Mouse (Mus musculus): ENCODE measurements around the gene Psma4. TPM values are rescaled to one million over a fixed set of nuclear protein-coding genes. Genes with fewer than 3 reads are reported as not detected.
A peak's percentile ranks its signal among the peaks of the same experiment; 100 is the strongest.

Gene Psma4
- polyA plus RNA-seq, 1 experiment from 2014 or later: 251 TPM

GRCm38 (mm10) chr9:54969972-54970637 is 19.5 kb downstream of the Psma4 start:
- Histone ChIP-seq H3K4me1 (ENCODE audit: control insufficient read depth, insufficient read depth, low read length) (no peaks in the 10 kb centered on the region), H3K4me2 (ENCODE audit: low read length) (no peak overlapping the region), H3K36me3 (ENCODE audit: control insufficient read depth, insufficient read depth, low read length) (no peaks in the 10 kb centered on the region), H3K9me3 (replicated peaks; ENCODE audit: control insufficient read depth, low read length, poor library complexity, severe bottlenecking) (no peaks in the 10 kb centered on the region), H3K9ac (ENCODE audit: low read depth, low read length) (no peak overlapping the region), H3K4me3 (ENCODE audit: low read depth, low read length) (no peak overlapping the region), H3K27me3 (ENCODE audit: control insufficient read depth, insufficient read depth, low read depth, low read length) (no peaks in the 10 kb centered on the region), H3K27ac (ENCODE audit: low read length) (no peak overlapping the region)
- ATAC-seq: no peak
- WGBS: 59% methylated on average over 8 of the region's 8 CpGs

DNA sequence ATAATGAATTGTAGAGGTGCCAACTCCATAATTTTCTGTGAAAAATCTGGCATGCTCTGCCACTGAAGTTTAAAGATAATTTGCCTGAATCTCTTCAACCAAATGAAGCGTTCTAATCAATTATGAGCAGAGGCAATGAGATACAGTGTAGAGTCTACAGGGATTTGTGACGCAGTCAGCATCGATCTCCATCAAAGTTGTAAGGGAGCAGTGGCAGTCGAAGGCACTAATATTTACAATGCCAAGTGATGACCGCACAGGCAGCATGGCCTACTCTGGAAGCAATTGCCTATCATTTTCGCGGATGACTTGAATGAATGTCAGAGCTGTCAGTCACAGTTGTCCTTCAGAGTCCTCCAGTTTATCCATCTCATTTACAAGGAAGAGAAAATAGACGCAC is 30.1 kb downstream of the Psma4 start, which contains the start of gene Chrna5:
TSS of gene Chrna5 (plus strand) at position 207 of the 400 bp plus-strand sequence.
- Histone ChIP-seq H3K27ac (ENCODE audit: low read length) (peak within 1 kb of the TSS; percentile 23; the same call in 1 of the 2 replicates), H3K9ac (ENCODE audit: low read depth, low read length) (peak within 1 kb of the TSS; percentile 63), H3K9me3 (replicated peaks; ENCODE audit: control insufficient read depth, low read length, poor library complexity, severe bottlenecking) (no peaks in the 10 kb centered on the region), H3K36me3 (ENCODE audit: control insufficient read depth, insufficient read depth, low read length) (no peaks in the 10 kb centered on the region), H3K4me1 (ENCODE audit: control insufficient read depth, insufficient read depth, low read length) (peaks cover 9% of the 10 kb centered on the region; the same call in 1 of the 2 replicates), H3K27me3 (ENCODE audit: control insufficient read depth, insufficient read depth, low read depth, low read length) (peaks cover 11% of the 10 kb centered on the region), H3K4me2 (ENCODE audit: low read length) (peak within 1 kb of the TSS; percentile 75), H3K4me3 (ENCODE audit: low read depth, low read length) (peak within 1 kb of the TSS; percentile 56)
- WGBS: 31% methylated on average over 8 of the region's 8 CpGs
- ATAC-seq: 0 out of 2 replicates have a peak, but pooled peaks have one; percentile 54

- H3K9ac ChIP-seq (ENCODE audit: low read depth, low read length): peak overlapping the region; percentile 63
- no peaks in the 10 kb centered on the region for H3K36me3 ChIP-seq (ENCODE audit: control insufficient read depth, insufficient read depth, low read length)
- peaks cover 9% of the 10 kb centered on the region; the same call in 1 of the 2 replicates for H3K4me1 ChIP-seq (ENCODE audit: control insufficient read depth, insufficient read depth, low read length)
- peak overlapping the region; percentile 56 for H3K4me3 ChIP-seq (ENCODE audit: low read depth, low read length)
- no peaks in the 10 kb centered on the region for H3K9me3 ChIP-seq (replicated peaks; ENCODE audit: control insufficient read depth, low read length, poor library complexity, severe bottlenecking)
- peaks cover 11% of the 10 kb centered on the region for H3K27me3 ChIP-seq (ENCODE audit: control insufficient read depth, insufficient read depth, low read depth, low read length)
- peak overlapping the region; percentile 75 for H3K4me2 ChIP-seq (ENCODE audit: low read length)
- H3K27ac ChIP-seq (ENCODE audit: low read length): peak overlapping the region; percentile 23; the same call in 1 of the 2 replicates
- peak; percentile 77 for ATAC-seq
- 1% methylated on average over 79 of the region's 85 CpGs for WGBS
Observed at GRCm38 (mm10) chr9:54981291-54982191, 31.0 kb downstream of the Psma4 start.

DNA sequence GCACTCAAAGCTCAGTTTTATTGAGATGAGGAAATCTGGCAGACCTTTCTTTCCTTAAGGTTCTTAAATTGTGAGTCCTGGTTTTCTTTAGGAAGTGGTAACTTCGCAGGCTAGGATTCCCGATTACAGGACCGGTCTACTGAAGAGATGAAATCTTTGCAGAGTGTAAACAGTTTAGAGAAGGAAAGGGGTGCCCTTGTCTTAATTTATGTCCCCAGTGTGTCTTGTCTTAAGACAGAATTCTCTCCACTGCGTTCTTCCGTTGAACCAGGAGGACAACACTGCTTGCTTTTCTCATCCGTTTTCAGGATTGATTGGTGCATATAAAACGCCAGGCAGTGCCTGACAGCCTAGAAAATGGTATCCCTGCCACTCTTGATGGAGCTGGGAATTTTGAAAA is 31.8 kb downstream of the Psma4 start:
- H3K9ac ChIP-seq (ENCODE audit: low read depth, low read length): no peak overlapping the region
- ATAC-seq: no peak
- no peaks in the 10 kb centered on the region for H3K9me3 ChIP-seq (replicated peaks; ENCODE audit: control insufficient read depth, low read length, poor library complexity, severe bottlenecking)
- peak overlapping the region; percentile 75 for H3K4me2 ChIP-seq (ENCODE audit: low read length)
- no peaks in the 10 kb centered on the region for H3K36me3 ChIP-seq (ENCODE audit: control insufficient read depth, insufficient read depth, low read length)
- peak overlapping the region; percentile 56 for H3K4me3 ChIP-seq (ENCODE audit: low read depth, low read length)
- peaks cover 11% of the 10 kb centered on the region for H3K27me3 ChIP-seq (ENCODE audit: control insufficient read depth, insufficient read depth, low read depth, low read length)
- no peak overlapping the region for H3K27ac ChIP-seq (ENCODE audit: low read length)
- 4% methylated on average over 7 of the region's 7 CpGs for WGBS
- peaks cover 9% of the 10 kb centered on the region; the same call in 1 of the 2 replicates for H3K4me1 ChIP-seq (ENCODE audit: control insufficient read depth, insufficient read depth, low read length)

GRCm38 (mm10) chr9:54990362-54990761 is 39.8 kb downstream of the Psma4 start:
- ATAC-seq: no peak
- H3K4me1 ChIP-seq (ENCODE audit: control insufficient read depth, insufficient read depth, low read length): no peaks in the 10 kb centered on the region

DNA sequence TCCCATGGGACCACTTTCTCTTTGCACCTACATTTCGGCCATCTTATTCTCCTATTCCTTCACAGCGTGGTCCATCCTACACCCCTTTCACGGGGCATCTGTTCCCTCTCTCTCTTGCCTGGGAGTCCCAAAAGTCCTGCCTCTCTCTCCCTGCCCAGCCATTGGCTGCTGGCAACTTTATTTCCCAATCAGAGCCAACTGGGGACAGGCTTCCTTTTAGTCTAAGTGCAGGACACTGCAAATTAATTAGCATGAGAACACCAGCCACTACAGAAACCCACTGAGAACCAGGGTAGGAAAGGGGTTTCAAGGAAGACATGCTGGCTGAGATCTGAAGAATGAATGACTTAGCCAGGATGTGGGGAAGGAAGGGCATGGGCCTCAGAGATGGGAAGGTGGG is 43.8 kb downstream of the Psma4 start:
- no peak overlapping the region for H3K27ac ChIP-seq (ENCODE audit: low read length)
- H3K4me2 ChIP-seq (ENCODE audit: low read length): no peak overlapping the region
- no peaks in the 10 kb centered on the region for H3K36me3 ChIP-seq (ENCODE audit: control insufficient read depth, insufficient read depth, low read length)
- no peaks in the 10 kb centered on the region for H3K27me3 ChIP-seq (ENCODE audit: control insufficient read depth, insufficient read depth, low read depth, low read length)
- H3K4me1 ChIP-seq (ENCODE audit: control insufficient read depth, insufficient read depth, low read length): no peaks in the 10 kb centered on the region
- no peak overlapping the region for H3K4me3 ChIP-seq (ENCODE audit: low read depth, low read length)
- WGBS: 46% methylated on average over 3 of the region's 3 CpGs
- no peak for ATAC-seq
- no peak overlapping the region for H3K9ac ChIP-seq (ENCODE audit: low read depth, low read length)
- H3K9me3 ChIP-seq (replicated peaks; ENCODE audit: control insufficient read depth, low read length, poor library complexity, severe bottlenecking): no peaks in the 10 kb centered on the region

More at GRCm38 (mm10) chr9:54990362-54990761, 39.8 kb downstream of the Psma4 start:
- H3K27me3 ChIP-seq (ENCODE audit: control insufficient read depth, insufficient read depth, low read depth, low read length): no peaks in the 10 kb centered on the region
- H3K9ac ChIP-seq (ENCODE audit: low read depth, low read length): no peak overlapping the region
- 78% methylated on average over 3 of the region's 3 CpGs for WGBS
- H3K9me3 ChIP-seq (replicated peaks; ENCODE audit: control insufficient read depth, low read length, poor library complexity, severe bottlenecking): no peaks in the 10 kb centered on the region
- no peak overlapping the region for H3K4me3 ChIP-seq (ENCODE audit: low read depth, low read length)
- no peak overlapping the region for H3K27ac ChIP-seq (ENCODE audit: low read length)
- H3K4me2 ChIP-seq (ENCODE audit: low read length): no peak overlapping the region
- H3K36me3 ChIP-seq (ENCODE audit: control insufficient read depth, insufficient read depth, low read length): no peaks in the 10 kb centered on the region

DNA sequence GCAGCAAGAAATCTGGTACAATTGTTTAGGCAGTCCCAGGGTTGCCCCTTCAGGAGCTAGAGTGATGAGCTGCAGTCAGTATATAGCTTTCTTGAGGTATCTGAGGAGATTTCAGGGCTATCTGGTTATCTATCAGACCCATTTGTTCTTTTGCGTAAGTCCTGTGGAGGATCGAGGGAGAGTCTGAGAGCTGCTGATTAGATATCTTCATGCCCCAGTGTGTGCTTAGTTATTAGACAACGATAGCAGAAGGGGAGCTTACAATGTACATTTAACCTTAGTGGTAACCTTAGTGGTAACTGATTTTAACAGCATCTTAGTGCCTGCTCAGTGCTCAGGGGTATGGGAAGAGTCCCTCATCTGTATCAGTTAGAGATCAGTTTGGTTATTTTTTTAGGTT is 45.1 kb downstream of the Psma4 start:
- Histone ChIP-seq H3K4me2 (ENCODE audit: low read length) (no peak overlapping the region), H3K9me3 (replicated peaks; ENCODE audit: control insufficient read depth, low read length, poor library complexity, severe bottlenecking) (no peaks in the 10 kb centered on the region), H3K36me3 (ENCODE audit: control insufficient read depth, insufficient read depth, low read length) (no peaks in the 10 kb centered on the region), H3K4me1 (ENCODE audit: control insufficient read depth, insufficient read depth, low read length) (no peaks in the 10 kb centered on the region), H3K4me3 (ENCODE audit: low read depth, low read length) (no peak overlapping the region), H3K27ac (ENCODE audit: low read length) (no peak overlapping the region), H3K9ac (ENCODE audit: low read depth, low read length) (no peak overlapping the region), H3K27me3 (ENCODE audit: control insufficient read depth, insufficient read depth, low read depth, low read length) (no peaks in the 10 kb centered on the region)
- 76% methylated on average over 3 of the region's 3 CpGs for WGBS
- ATAC-seq: no peak

GRCm38 (mm10) chr9:55003609-55004008 is 53.0 kb downstream of the Psma4 start:
- Histone ChIP-seq H3K4me1 (ENCODE audit: control insufficient read depth, insufficient read depth, low read length) (no peaks in the 10 kb centered on the region), H3K27ac (ENCODE audit: low read length) (no peak overlapping the region), H3K27me3 (ENCODE audit: control insufficient read depth, insufficient read depth, low read depth, low read length) (no peaks in the 10 kb centered on the region), H3K36me3 (ENCODE audit: control insufficient read depth, insufficient read depth, low read length) (no peaks in the 10 kb centered on the region), H3K4me3 (ENCODE audit: low read depth, low read length) (no peak overlapping the region), H3K4me2 (ENCODE audit: low read length) (no peak overlapping the region), H3K9ac (ENCODE audit: low read depth, low read length) (no peak overlapping the region), H3K9me3 (replicated peaks; ENCODE audit: control insufficient read depth, low read length, poor library complexity, severe bottlenecking) (no peaks in the 10 kb centered on the region)
- no peak for ATAC-seq
- WGBS: 56% methylated on average over 4 of the region's 4 CpGs

Measured in midbrain, embryonic 16.5 days (tissue).